Mouse (Mus musculus): ENCODE measurements around the gene Inpp5k. TPM values are rescaled to one million over a fixed set of nuclear protein-coding genes. Genes with fewer than 3 reads are reported as not detected.

Inpp5k gene
- polyA plus RNA-seq, 1 experiment from 2014 or later: 30.7 TPM

DNA sequence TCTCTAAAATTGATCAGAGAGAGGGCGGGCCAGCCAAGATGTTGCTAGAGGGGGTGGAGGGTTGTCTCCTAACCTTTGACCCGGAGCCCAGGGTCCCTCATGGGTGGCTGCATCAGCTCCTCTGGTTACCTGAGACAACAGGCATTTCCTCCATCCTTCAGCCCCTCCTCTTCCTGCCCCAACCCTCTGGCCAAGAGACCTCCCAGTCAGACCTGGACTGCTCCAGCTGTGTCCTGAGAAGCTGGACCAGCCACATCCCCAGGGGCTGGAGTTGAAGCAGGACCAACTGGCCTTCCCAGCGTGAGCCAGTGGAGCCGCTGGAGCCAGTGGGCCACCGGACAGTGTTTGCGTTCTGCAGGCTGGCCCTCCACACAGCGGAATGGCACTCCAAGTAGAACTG is 19.5 kb downstream of the Inpp5k start, which contains the start of gene Myo1c:
Gene Myo1c (plus strand): TSS at position 194 of the 400 bp plus-strand sequence.
- no peak for ATAC-seq (ENCODE audit: insufficient number of reproducible peaks, insufficient read depth, low FRiP score, low read depth)
- H3K36me3 ChIP-seq (ENCODE audit: control insufficient read depth, insufficient read depth, low read length): peaks cover 5% of the 10 kb centered on the region; the same call in 1 of the 2 replicates
- H3K4me2 ChIP-seq (ENCODE audit: low read length): peak within 1 kb of the TSS; percentile 85
- 61% methylated on average over 7 of the region's 7 CpGs for WGBS
- H3K27ac ChIP-seq (replicated peaks in 1 of 2; ENCODE audit: control insufficient read depth in 1 of 2, insufficient read depth in 1 of 2, low read depth in 2 of 2, low read length in 2 of 2): peak within 1 kb of the TSS; percentile 94 to 96
- peak within 1 kb of the TSS; percentile 92 for H3K9ac ChIP-seq (ENCODE audit: low read length)
- no peaks in the 10 kb centered on the region for H3K27me3 ChIP-seq (ENCODE audit: control insufficient read depth, insufficient read depth, low read length)
- H3K4me1 ChIP-seq (ENCODE audit: control insufficient read depth in 2 of 2, insufficient read depth in 2 of 2, low read length in 2 of 2): peaks cover 47% of the 10 kb centered on the region in 2 experiments
- peak within 1 kb of the TSS; percentile 79 to 94 for H3K4me3 ChIP-seq (ENCODE audit: control insufficient read depth in 1 of 2, insufficient read depth in 1 of 2, low read depth in 1 of 2, low read length in 2 of 2)
- H3K9me3 ChIP-seq (ENCODE audit: control insufficient read depth, low read length): no peaks in the 10 kb centered on the region

- peaks cover 49% of the 10 kb centered on the region in 2 experiments for H3K4me1 ChIP-seq (ENCODE audit: control insufficient read depth in 2 of 2, insufficient read depth in 2 of 2, low read length in 2 of 2)
- WGBS: 41% methylated on average over 13 of the region's 13 CpGs
- H3K4me3 ChIP-seq (ENCODE audit: control insufficient read depth in 1 of 2, insufficient read depth in 1 of 2, low read depth in 1 of 2, low read length in 2 of 2): peak overlapping the region; percentile 79 to 94
- H3K27ac ChIP-seq (replicated peaks in 1 of 2; ENCODE audit: control insufficient read depth in 1 of 2, insufficient read depth in 1 of 2, low read depth in 2 of 2, low read length in 2 of 2): peak overlapping the region; percentile 94 to 96
- peak overlapping the region; percentile 92 for H3K9ac ChIP-seq (ENCODE audit: low read length)
- ATAC-seq (ENCODE audit: insufficient number of reproducible peaks, insufficient read depth, low FRiP score, low read depth): no peak; the same call in 1 of the 2 replicates
- 0 out of 2 replicates have a peak, but pooled peaks cover 2% of the 10 kb centered on the region for H3K36me3 ChIP-seq (ENCODE audit: control insufficient read depth, insufficient read depth, low read length)
- H3K4me2 ChIP-seq (ENCODE audit: low read length): peak overlapping the region; percentile 85
- H3K9me3 ChIP-seq (ENCODE audit: control insufficient read depth, low read length): no peaks in the 10 kb centered on the region
- H3K27me3 ChIP-seq (ENCODE audit: control insufficient read depth, insufficient read depth, low read length): no peaks in the 10 kb centered on the region
These were observed 20.2 kb downstream of the Inpp5k start for GRCm38 (mm10) chr11:75650958-75651425.

DNA sequence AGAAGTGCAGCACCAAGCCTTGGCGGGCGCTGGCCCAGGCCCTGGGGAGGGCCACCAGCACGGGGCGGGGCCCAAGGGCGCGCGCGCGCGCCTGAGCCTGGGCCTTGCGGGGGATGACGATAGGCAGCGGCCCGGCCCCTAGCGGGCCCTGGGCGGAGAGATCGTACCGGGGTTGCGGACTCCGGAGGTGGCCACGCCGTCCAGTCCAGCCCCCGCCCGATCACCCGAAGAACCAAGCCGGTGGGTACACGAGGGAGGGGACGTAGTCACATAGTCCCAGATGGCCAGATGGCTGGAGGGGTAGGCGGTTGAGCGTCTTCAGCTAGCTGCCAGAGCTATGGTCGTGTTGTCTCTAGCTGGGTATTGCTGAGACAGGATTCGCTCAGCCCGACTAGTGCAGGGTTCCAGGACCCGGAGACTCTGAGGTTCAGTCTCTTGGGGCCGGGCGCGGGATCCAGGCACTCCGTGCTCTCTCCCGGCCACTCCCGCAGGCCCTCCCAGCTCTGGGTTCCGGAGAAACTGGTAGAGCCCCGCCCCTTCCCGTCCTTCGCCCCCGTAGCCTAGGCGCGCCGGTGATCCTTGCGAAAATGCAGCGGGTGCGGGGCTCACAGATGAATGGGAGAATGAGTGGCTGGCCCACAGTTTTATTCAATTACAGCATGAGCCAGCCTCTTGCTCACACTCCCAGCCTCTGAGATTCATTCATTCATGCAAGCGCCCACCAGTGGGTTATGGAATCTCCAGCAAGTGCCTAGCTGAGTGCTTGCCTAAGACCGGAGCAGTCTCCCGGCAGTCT is 20.8 kb downstream of the Inpp5k start:
- no peaks in the 10 kb centered on the region for H3K27me3 ChIP-seq (ENCODE audit: control insufficient read depth, insufficient read depth, low read length)
- H3K27ac ChIP-seq (replicated peaks in 1 of 2; ENCODE audit: control insufficient read depth in 1 of 2, insufficient read depth in 1 of 2, low read depth in 2 of 2, low read length in 2 of 2): peak overlapping the region; percentile 94 to 96
- WGBS: under 1% methylated on average over 51 of the region's 54 CpGs
- H3K4me3 ChIP-seq (ENCODE audit: control insufficient read depth in 1 of 2, insufficient read depth in 1 of 2, low read depth in 1 of 2, low read length in 2 of 2): peak overlapping the region; percentile 79 to 94
- peak overlapping the region; percentile 85 for H3K4me2 ChIP-seq (ENCODE audit: low read length)
- 0 out of 2 replicates have a peak, but pooled peaks cover 2% of the 10 kb centered on the region for H3K36me3 ChIP-seq (ENCODE audit: control insufficient read depth, insufficient read depth, low read length)
- H3K4me1 ChIP-seq (ENCODE audit: control insufficient read depth in 2 of 2, insufficient read depth in 2 of 2, low read length in 2 of 2): peaks cover 49 to 53% of the 10 kb centered on the region in 2 experiments
- peak; percentile 52 for ATAC-seq (ENCODE audit: insufficient number of reproducible peaks, insufficient read depth, low FRiP score, low read depth)
- H3K9me3 ChIP-seq (ENCODE audit: control insufficient read depth, low read length): no peaks in the 10 kb centered on the region
- peak overlapping the region; percentile 92 for H3K9ac ChIP-seq (ENCODE audit: low read length)

DNA sequence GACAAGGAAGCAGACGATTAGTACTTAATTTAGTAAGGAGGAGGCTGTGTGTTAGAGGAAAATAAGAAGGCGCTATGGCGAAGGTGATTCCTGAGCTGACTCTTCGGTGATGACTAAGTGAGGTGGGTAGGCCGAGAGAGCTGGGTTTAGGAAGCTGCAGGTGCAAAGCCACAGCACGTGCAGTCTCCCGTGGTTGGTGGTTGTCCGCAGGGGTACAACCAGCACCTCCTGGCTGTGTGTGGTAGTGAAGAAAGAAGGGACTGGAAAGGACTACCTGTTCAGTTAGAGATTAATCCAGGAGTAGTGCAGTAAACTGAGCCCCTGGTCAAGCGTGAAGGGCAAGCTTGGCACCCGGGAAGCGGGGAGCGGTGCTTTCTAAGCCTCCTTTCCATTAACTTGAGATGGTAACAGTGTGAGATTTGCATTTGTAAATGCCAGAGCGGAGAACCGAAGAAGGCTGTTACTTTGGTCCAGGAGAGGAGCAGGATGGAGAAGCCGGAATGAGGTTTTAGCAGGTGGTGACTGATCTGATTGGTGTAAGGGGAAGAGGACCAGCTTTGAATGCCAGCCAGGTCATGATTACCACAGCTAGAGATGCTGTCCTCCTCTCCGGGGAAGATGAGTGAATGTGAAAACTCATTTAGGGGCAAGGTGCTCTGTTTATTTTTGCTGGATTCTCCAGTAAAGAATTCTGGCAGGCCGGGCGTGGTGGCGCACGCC is 21.6 kb downstream of the Inpp5k start:
- WGBS: 23% methylated on average over 20 of the region's 20 CpGs
- peak overlapping the region; percentile 85 for H3K4me2 ChIP-seq (ENCODE audit: low read length)
- H3K9ac ChIP-seq (ENCODE audit: low read length): peak overlapping the region; percentile 92
- H3K27me3 ChIP-seq (ENCODE audit: control insufficient read depth, insufficient read depth, low read length): no peaks in the 10 kb centered on the region
- peaks cover 55 to 61% of the 10 kb centered on the region in 2 experiments for H3K4me1 ChIP-seq (ENCODE audit: control insufficient read depth in 2 of 2, insufficient read depth in 2 of 2, low read length in 2 of 2)
- ATAC-seq (ENCODE audit: insufficient number of reproducible peaks, insufficient read depth, low FRiP score, low read depth): no peak
- peaks cover 4% of the 10 kb centered on the region for H3K36me3 ChIP-seq (ENCODE audit: control insufficient read depth, insufficient read depth, low read length)
- H3K9me3 ChIP-seq (ENCODE audit: control insufficient read depth, low read length): no peaks in the 10 kb centered on the region
- peak overlapping the region; percentile 94 to 96; a peak in 3 of 4 replicates for H3K27ac ChIP-seq (replicated peaks in 1 of 2; ENCODE audit: control insufficient read depth in 1 of 2, insufficient read depth in 1 of 2, low read depth in 2 of 2, low read length in 2 of 2)
- H3K4me3 ChIP-seq (ENCODE audit: control insufficient read depth in 1 of 2, insufficient read depth in 1 of 2, low read depth in 1 of 2, low read length in 2 of 2): peak overlapping the region; percentile 79 to 94

- Histone ChIP-seq H3K36me3 (ENCODE audit: control insufficient read depth, insufficient read depth, low read length) (peaks cover 12% of the 10 kb centered on the region), H3K9me3 (ENCODE audit: control insufficient read depth, low read length) (no peaks in the 10 kb centered on the region), H3K9ac (ENCODE audit: low read length) (peak overlapping the region; percentile 92), H3K27me3 (ENCODE audit: control insufficient read depth, insufficient read depth, low read length) (no peaks in the 10 kb centered on the region), H3K4me1 (ENCODE audit: control insufficient read depth in 2 of 2, insufficient read depth in 2 of 2, low read length in 2 of 2) (peaks cover 49 to 63% of the 10 kb centered on the region in 2 experiments), H3K27ac (replicated peaks in 1 of 2; ENCODE audit: control insufficient read depth in 1 of 2, insufficient read depth in 1 of 2, low read depth in 2 of 2, low read length in 2 of 2) (peak overlapping the region; percentile 68 to 90), H3K4me2 (ENCODE audit: low read length) (peak overlapping the region; percentile 85), H3K4me3 (ENCODE audit: control insufficient read depth in 1 of 2, insufficient read depth in 1 of 2, low read depth in 1 of 2, low read length in 2 of 2) (peak overlapping the region; percentile 49 to 57)
- no peak for ATAC-seq (ENCODE audit: insufficient number of reproducible peaks, insufficient read depth, low FRiP score, low read depth)
- 35% methylated on average over 14 of the region's 14 CpGs for WGBS
These were observed 22.3 kb downstream of the Inpp5k start for GRCm38 (mm10) chr11:75652942-75653684.

DNA sequence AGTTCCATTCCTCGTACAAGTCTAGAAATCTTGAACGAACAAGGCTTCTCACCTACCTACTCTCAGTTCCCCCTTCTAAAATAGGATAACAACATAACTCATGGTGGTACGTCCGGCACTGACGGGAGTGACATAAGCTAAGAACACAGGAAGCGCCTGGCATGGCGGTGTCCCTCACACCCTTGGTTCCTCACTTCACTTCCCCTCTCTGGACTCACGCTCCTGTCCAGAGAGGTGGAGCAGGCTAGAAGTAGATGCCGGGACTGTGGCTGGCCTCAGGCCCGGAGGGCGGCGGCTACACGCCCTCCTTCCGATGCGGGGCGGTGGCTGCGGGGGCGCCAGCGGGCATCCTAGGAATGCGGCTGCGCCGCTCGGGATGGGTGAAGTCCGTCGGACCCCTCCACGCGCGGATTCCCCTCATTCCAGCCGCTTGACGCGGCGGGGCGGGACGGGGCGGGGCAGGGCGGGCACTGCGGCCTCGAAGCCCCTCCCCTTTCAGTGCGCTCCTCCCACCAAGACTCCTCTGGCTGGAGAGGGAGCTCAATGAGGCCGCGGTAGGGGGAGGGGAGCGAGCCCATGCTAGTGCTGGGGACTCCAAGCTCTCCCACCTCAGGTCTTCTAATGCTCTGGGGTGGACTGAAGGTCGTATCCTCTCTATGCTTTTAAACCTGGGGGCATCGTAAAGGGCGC is 23.1 kb downstream of the Inpp5k start:
- peak overlapping the region; percentile 49 to 57 for H3K4me3 ChIP-seq (ENCODE audit: control insufficient read depth in 1 of 2, insufficient read depth in 1 of 2, low read depth in 1 of 2, low read length in 2 of 2)
- H3K27me3 ChIP-seq (ENCODE audit: control insufficient read depth, insufficient read depth, low read length): no peaks in the 10 kb centered on the region
- peaks cover 45 to 57% of the 10 kb centered on the region in 2 experiments for H3K4me1 ChIP-seq (ENCODE audit: control insufficient read depth in 2 of 2, insufficient read depth in 2 of 2, low read length in 2 of 2)
- under 1% methylated on average over 45 of the region's 45 CpGs for WGBS
- peak; percentile 60 for ATAC-seq (ENCODE audit: insufficient number of reproducible peaks, insufficient read depth, low FRiP score, low read depth)
- peaks cover 20% of the 10 kb centered on the region for H3K36me3 ChIP-seq (ENCODE audit: control insufficient read depth, insufficient read depth, low read length)
- H3K27ac ChIP-seq (replicated peaks in 1 of 2; ENCODE audit: control insufficient read depth in 1 of 2, insufficient read depth in 1 of 2, low read depth in 2 of 2, low read length in 2 of 2): peak overlapping the region; percentile 87 to 90
- peak overlapping the region; percentile 92 for H3K9ac ChIP-seq (ENCODE audit: low read length)
- peak overlapping the region; percentile 85 for H3K4me2 ChIP-seq (ENCODE audit: low read length)
- H3K9me3 ChIP-seq (ENCODE audit: control insufficient read depth, low read length): no peaks in the 10 kb centered on the region

Measured in heart, embryonic 14.5 days (tissue).